Mouse (Mus musculus) layer of hippocampus, adult 2 months (tissue): Measurements from ENCODE around the gene Slc6a19. TPM values are rescaled to one million over a fixed set of nuclear protein-coding genes. Genes with fewer than 3 reads are reported as not detected.
A peak's percentile ranks its signal among the peaks of the same experiment; 100 is the strongest.

ENCODE experiments used
- DNase-seq, 2 experiments: peaks; one replicate each; pipeline ENCODE4 v3.0.0; 2022; ENCODE audit warnings: low spot score in 2 of 2
- H3K27ac ChIP-seq: fragments of 200-600 bp; 2 replicates; pipeline ENCODE4 v1.8.1; 2022
- H3K4me3 ChIP-seq: fragments of 200-600 bp; 2 replicates; pipeline ENCODE4 v1.8.1; 2022; ENCODE audit warnings: mild to moderate bottlenecking
- CTCF ChIP-seq: fragments of 200-600 bp; conservative IDR thresholded peaks from 2 replicates; pipeline ENCODE4 v1.8.1; 2022; ENCODE audit warnings: antibody characterized with exemption, mild to moderate bottlenecking, moderate library complexity
- total RNA-seq, 2 experiments: library from RNA; stranded (reverse); gene quantifications; 2 replicates each; pipeline ENCODE4 v1.2.3; 2021

Slc6a19 gene
- total RNA-seq, 2 experiments from 2014 or later: not detected

DNA sequence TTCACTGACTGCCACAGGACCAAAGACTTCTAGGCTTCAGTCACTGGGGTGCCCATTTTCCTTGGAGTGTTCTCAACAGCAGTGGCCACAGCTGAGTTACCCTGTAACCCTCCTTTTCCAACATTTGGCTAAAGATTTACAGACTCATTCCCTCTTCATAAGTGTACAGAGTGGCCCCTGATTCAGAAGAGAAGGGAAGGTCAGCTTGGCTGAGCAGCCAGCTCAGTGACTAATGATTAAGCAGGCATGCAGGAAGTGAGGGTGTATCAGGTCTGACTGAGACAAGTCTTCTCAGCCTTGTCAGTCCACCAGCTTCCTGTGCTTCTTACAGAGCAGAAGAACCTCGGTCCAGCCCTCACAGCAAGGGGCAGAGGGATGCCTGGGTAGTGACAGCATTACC, 24.3 kb downstream of the Slc6a19 start:
- DNase-seq: no peak
- Histone ChIP-seq H3K27ac (no peak overlapping the region), H3K4me3 (no peak overlapping the region)
- no peak for TF ChIP-seq CTCF

DNA sequence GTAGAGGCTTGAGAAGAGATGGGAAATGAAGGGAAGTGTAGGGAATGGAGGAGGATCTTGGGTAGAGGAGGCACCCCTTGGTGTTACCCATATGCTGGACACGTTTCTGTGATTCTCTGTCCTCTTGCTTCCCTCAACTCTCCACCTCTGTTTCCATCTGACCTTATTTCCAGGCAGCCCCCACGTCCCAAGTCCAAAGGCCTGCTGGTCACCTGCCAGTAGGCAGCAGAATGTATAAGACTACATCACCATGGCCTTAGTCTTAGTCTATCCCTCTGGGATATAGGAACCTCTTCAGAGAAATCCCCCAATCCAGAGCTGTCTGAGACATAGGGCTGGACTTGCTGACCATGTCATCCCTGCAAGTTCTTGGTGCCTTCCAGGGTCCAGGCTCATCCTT, 25.4 kb downstream of the Slc6a19 start:
- H3K4me3 ChIP-seq: no peak overlapping the region
- DNase-seq: no peak
- no peak overlapping the region for H3K27ac ChIP-seq
- no peak for TF ChIP-seq CTCF

DNA sequence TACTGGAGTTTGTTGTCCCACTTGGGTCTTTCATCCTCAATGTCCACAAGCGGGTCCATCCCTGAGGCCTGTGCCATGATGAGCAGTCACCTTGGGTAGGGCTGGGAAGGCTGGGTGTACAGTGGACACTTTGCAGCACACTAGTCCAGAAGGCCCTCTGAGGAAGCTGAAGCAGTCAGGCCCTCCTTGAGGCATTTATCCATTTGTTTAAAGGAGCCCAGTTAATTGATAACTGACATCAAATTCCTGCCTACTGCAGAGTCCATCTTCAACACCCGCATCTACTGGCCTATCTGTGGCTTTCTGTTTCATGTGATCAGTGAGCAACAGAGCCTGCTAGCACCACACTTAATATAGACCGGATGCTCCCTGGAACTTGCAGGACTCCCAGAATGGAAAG, 26.8 kb downstream of the Slc6a19 start, which contains the start of gene Slc6a18:
Gene Slc6a18 (minus strand): TSS at position 171 of the 400 bp plus-strand sequence.
- no peak within 1 kb of the TSS for H3K4me3 ChIP-seq
- no peak for TF ChIP-seq CTCF
- no peak within 1 kb of the TSS for H3K27ac ChIP-seq
- DNase-seq: no peak

DNA sequence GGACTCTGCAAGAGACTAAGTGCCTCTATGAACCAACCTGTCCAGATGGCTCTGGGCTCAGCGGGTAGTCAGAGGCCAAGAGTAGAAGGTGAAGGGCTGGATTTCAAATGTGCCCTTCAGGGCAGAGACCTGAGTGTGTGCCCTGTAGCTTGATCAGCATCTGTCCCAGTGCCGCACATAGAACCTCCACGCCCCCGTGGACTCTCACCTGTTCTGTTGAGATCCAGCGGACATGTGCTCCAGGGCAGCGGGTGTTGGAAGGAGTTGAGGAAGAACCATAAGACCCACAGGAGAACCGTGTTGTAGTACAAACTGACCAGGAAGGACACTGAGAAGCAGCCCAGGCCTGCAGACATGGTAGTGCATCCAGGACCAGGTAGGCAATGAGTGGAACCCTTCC, 29.5 kb downstream of the Slc6a19 start:
- Histone ChIP-seq H3K27ac (no peak overlapping the region), H3K4me3 (no peak overlapping the region)
- DNase-seq: no peak
- TF ChIP-seq CTCF: no peak

DNA sequence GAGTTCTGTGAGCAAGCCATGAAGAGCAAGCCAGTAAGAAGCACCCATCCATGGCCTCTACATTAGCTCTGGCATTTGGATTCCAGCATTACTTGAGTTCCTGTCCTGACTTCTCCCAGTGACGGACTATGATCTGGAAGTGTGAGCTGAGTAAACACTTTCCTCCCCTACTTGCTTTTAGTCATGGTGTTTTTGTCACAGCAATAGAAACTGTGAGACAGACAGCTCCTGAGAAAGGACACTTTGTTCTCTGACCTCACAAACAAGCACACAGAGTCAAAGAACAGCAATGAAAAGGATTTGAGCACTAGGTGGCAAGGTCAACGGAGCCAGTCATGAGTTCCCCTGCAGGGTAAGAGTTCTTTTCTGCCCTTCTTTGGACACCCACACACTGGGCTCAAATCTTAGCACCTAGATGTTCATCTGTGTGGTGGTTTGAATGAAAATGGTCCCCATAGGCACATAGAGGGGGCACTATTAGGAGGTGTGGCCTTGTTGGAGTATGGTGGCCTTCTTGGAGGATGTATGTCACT, 44.4 kb downstream of the Slc6a19 start:
- Histone ChIP-seq H3K4me3 (no peak overlapping the region), H3K27ac (no peak overlapping the region)
- no peak for TF ChIP-seq CTCF
- no peak for DNase-seq

DNA sequence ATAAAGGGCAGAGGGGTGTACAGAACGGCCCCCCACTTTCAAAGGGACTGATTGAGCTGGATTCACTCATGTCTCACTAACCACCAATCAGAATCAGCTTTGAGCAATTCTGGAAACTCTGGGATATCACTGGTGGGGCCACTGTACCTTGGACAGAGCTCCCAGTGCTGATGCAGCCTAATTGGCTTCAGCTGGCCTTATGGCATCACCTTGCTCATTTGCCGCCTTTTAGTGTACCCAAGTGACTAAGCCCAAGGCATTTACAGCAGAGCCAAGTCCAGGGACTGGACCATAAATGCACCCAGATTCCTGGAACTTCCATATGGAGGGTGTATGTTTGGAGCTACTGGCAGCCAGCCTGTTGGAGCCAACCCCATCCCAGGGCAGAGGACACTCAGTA, 45.7 kb downstream of the Slc6a19 start:
- H3K4me3 ChIP-seq: no peak overlapping the region
- TF ChIP-seq CTCF: no peak
- no peak for DNase-seq
- no peak overlapping the region for H3K27ac ChIP-seq

DNA sequence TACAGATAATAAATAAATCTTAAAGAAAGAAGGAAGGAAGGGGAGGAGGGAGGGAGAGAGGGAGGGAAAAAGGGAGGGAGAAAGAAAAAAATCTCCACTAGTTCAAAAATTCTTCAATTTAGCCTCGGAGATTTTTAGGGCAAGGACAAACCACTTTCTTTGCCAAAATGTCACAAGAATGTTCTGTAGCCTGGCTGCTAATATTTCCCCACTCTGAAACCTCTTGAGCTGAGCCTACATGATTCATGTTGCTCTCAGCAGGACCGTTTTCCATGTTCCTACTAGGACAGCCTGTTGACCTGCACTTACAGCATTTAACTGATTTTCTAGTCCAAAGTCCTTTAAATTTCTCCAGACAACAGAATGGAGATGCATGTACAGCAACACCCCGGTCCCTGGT, 49.7 kb downstream of the Slc6a19 start:
- no peak for DNase-seq
- no peak for TF ChIP-seq CTCF
- Histone ChIP-seq H3K27ac (no peak overlapping the region), H3K4me3 (no peak overlapping the region)

DNA sequence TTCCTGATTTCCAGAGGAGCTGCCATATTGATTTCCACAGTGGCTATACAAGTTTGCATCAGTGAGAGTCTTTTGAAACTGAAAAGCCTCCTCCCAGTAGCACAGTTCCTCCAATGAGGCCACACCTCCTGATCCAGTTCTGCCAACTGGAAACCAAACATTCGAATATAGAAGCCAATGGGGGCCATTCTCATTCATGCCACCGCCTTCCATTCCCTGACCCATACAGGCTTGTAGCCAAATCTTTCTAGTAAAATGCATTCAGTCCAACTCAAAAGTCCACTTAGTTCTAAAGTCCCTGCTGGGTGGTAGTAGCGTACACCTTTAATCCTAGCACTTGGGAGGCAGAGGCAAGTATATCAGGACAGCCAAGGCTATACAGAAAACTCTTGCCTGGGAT, 51.4 kb downstream of the Slc6a19 start:
- H3K27ac ChIP-seq: no peak overlapping the region
- no peak overlapping the region for H3K4me3 ChIP-seq
- TF ChIP-seq CTCF: no peak
- DNase-seq: no peak

DNA sequence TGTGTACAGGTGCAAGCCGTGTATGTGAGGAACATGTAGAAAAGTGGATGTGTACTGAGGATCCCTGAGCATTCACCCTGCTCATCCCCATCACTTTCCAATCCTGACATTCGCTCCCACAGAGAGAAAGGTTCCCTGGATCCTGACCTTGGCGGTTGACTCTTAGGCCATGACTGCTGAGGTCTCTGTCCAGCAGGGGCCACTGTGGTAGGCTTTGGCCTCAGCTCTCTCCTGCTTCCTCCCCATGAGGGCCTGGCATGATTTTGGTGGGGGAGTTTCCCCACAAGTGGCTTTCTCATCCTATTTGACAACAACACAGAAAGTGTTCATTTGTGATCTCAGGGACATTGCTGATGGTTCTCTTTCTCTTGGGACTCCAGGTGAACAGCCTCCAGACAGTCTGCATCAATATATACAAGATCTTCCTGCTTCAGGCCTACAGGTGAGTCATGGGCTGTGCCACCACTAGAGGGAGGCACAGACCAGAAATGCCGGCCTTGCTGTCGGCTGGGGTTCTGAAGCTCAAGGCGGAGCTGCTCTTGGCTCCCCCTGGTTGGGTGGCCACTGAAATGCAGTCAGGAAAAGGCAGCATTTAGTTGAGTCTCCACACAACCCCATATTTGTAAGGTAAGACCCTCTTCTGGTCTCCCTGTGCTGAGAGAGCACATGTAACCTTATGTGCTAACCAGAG, 58.1 kb downstream of the Slc6a19 start:
- Histone ChIP-seq H3K27ac (no peak overlapping the region), H3K4me3 (no peak overlapping the region)
- TF ChIP-seq CTCF: peak; percentile 88
- peak; percentile 44 to 68 for DNase-seq

DNA sequence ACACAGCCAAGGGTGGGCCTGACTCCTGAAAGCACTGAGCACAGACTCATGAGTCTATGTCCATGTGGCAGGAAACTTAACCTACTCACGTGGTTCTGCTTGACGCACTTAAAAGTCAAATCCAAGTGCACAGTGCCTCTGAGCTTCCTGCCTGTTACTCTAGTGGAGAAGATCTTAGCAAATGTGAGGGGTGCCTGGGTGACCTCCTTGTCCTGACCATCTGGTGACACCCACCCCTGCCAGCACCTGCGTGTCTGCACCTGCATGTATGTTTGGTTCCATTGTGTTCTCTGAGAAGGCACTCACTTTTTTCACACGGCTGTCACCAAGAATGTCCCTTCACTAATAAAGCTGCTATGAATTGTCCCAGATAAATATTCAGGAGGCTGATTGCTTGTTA, 63.4 kb downstream of the Slc6a19 start:
- no peak for DNase-seq
- TF ChIP-seq CTCF: no peak
- no peak overlapping the region for H3K27ac ChIP-seq
- no peak overlapping the region for H3K4me3 ChIP-seq

DNA sequence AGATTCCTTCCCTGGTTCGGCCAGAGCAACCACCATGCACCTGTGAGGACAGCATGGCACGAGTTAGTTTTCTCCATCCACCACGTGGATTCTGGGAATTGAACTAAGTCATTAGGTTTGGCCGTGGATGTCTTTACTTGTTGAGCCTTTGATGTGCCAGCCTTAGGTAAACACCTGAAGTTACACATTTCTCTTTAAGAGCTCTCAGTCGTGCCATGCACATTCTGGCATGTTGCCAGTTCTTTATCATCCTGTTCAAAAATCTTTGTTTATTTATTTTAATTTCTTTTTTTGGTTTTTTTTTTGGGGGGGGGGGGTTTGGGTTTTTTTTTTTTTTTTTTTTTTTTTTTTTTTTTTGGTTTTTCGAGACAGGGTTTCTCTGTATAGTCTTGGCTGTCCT, 66.8 kb downstream of the Slc6a19 start:
- no peak overlapping the region for H3K4me3 ChIP-seq
- DNase-seq: no peak
- no peak overlapping the region for H3K27ac ChIP-seq
- TF ChIP-seq CTCF: no peak

DNA sequence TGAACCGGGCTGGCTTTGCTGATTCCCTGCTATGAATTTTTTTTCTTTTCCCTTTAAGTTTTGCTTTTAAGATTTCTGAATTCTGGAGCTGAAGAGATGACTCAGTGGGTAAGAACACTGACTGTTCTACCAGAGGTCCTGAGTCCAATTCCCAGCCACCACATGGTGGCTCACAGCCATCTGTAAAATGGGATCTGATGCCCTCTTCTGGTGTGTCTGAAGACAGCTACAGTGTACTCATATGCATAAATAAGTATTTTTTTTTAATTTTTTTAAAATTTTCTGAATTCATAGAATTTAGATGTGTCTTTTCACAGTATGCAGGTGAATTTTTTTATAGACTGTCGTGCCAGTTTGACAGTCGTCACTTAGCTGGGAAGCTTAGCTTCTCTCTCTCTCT, 72.8 kb downstream of the Slc6a19 start:
- peak; percentile 61 for TF ChIP-seq CTCF
- no peak overlapping the region for H3K4me3 ChIP-seq
- DNase-seq: no peak
- H3K27ac ChIP-seq: no peak overlapping the region

Other genes starting within 250 kb of the Slc6a19 start
- 10 to 100 TPM; 36.6 to 39.5 TPM for gene Lpcat1, start 237.7 kb downstream of the Slc6a19 start, total RNA-seq
- under 1 TPM in 1 of 2 experiments, not detected in 1; 0.20 TPM for gene Slc6a3, start 168.1 kb downstream of the Slc6a19 start, total RNA-seq
- 100 to 1,000 TPM; 124 to 131 TPM for gene Clptm1l, start 100.9 kb downstream of the Slc6a19 start, total RNA-seq
- 1 to 10 TPM; 3.6 to 5.0 TPM for gene Tert, start 78.0 kb downstream of the Slc6a19 start, total RNA-seq
- not detected for gene Slc6a18, start 26.8 kb downstream of the Slc6a19 start, total RNA-seq
- 1 to 10 TPM; 7.0 to 8.7 TPM for gene Slc12a7, start 28.2 kb upstream of the Slc6a19 start, total RNA-seq
- gene Nkd2, start 142.8 kb upstream of the Slc6a19 start, total RNA-seq: 1 to 10 TPM; 6.2 to 8.9 TPM
- gene Trip13, start 232.9 kb upstream of the Slc6a19 start, total RNA-seq: under 1 TPM; 0.49 to 0.76 TPM
- gene Brd9, start 232.9 kb upstream of the Slc6a19 start, total RNA-seq: 100 to 1,000 TPM; 114 to 139 TPM